Mouse (Mus musculus): ENCODE measurements around the gene Lrp5. TPM values are rescaled to one million over a fixed set of nuclear protein-coding genes. Genes with fewer than 3 reads are reported as not detected.

The Lrp5 gene
- 33.8 TPM for polyA plus RNA-seq (2012; fragmentation: generic; extraction: Trizol)
- long read RNA-seq, experiment 1 = 0 reads
- long read RNA-seq, experiment 2, partial matches to known transcripts = 2 of 3 reads
- long read RNA-seq, experiment 2, other reads (novel, unspliced or antisense) = 1 of 3 reads

DNA sequence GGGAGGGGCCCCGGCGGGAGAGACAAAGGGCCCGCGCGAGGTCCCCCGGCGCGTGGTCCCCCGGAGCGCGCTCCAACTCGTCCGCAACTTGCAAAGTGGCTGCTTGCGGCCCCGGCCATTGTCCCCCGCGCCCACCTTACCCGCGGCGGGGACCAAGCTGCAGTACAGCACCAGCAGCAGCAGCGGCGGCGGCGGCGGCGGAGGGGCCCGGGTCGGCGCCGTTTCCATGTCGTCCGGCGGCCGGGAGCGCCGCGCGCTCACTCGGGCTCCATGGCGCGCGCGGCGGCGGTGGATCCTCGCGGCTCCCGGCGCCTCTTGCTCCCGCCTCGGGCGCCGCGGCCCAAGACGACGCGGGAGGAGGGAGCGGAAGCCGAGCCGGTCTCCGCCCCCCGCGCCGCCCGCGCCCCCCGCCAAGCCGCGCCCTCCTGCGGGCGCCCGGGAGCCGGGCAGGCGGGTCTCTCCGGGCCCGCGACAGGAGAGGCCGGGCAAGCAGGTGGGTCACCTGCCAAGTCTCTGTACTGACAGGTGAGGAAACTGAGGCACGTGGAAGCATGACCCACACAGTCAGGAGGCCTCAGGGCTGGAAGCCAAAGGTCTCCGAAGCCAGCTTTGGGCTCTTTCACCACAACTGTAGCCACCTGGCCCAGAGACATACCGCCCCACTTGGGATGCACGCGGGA, at the start of gene Lrp5:
Gene Lrp5, minus strand, starts transcription at position 350 of the 680 bp plus-strand sequence.
- Histone ChIP-seq H3K36me3 (ENCODE audit: control insufficient read depth, insufficient read depth) (no peaks in the 10 kb centered on the region), H3K79me3 (ENCODE audit: low read depth) (peaks cover 30% of the 10 kb centered on the region), H3K27me3 (ENCODE audit: control insufficient read depth, insufficient read depth, insufficient read length) (no peaks in the 10 kb centered on the region), H3K79me2 (ENCODE audit: control insufficient read depth, insufficient read depth) (peaks cover 40% of the 10 kb centered on the region), H3ac (ENCODE audit: control insufficient read depth, insufficient read length, low read depth) (peak within 1 kb of the TSS; percentile 80), H3K4me3 (ENCODE audit: insufficient read depth, poor library complexity, severe bottlenecking) (peak within 1 kb of the TSS; percentile 50)
- TF ChIP-seq CTCF (IDR thresholded peaks at IDR 0.05; ENCODE audit: control insufficient read depth, insufficient read depth, insufficient read length) (no peak), MAX (IDR thresholded peaks at IDR 0.05) (no peak), MYOG (IDR thresholded peaks at IDR 0.05; ENCODE audit: control insufficient read depth, extremely low read depth, insufficient read length) (no peak), FOSL1 (IDR thresholded peaks at IDR 0.05; ENCODE audit: insufficient read depth, low read length, poor library complexity, severe bottlenecking) (no peak), MYOD1 (IDR thresholded peaks at IDR 0.05; ENCODE audit: control insufficient read depth, insufficient read length, low read depth) (no peak), USF1 (IDR thresholded peaks at IDR 0.05; ENCODE audit: low read depth) (no peak), CEBPB (IDR thresholded peaks at IDR 0.05; ENCODE audit: low read depth) (no peak)

DNA sequence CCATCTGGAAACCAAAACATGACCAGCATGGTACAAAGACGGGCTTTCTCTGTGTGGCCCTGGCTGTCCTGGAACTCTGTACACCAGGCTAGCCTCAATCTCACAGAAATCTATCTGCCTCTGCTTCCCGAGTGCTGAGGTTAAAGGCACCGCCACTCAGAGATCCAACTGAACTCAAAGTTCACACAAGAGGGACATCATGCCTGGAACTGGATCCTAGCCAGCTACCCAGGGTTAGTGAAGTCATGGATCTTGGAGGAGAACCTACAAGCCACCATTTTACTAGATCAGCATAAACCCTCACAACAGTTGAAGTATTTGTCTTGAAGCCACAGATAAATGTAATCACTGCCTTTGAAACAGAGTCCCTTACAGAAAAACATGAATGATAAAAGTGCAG, 49.6 kb upstream of the Lrp5 start:
- Histone ChIP-seq H3K27me3 (ENCODE audit: control insufficient read depth, insufficient read depth, insufficient read length) (no peaks in the 10 kb centered on the region), H3ac (ENCODE audit: control insufficient read depth, insufficient read length, low read depth) (no peak overlapping the region), H3K79me3 (ENCODE audit: low read depth) (no peaks in the 10 kb centered on the region), H3K36me3 (ENCODE audit: control insufficient read depth, insufficient read depth) (no peaks in the 10 kb centered on the region), H3K4me3 (ENCODE audit: insufficient read depth, poor library complexity, severe bottlenecking) (no peak overlapping the region), H3K79me2 (ENCODE audit: control insufficient read depth, insufficient read depth) (no peaks in the 10 kb centered on the region)
- no peak for TF ChIP-seq MYOD1 (IDR thresholded peaks at IDR 0.05; ENCODE audit: control insufficient read depth, insufficient read length, low read depth)
- no peak for TF ChIP-seq FOSL1 (IDR thresholded peaks at IDR 0.05; ENCODE audit: insufficient read depth, low read length, poor library complexity, severe bottlenecking)

DNA sequence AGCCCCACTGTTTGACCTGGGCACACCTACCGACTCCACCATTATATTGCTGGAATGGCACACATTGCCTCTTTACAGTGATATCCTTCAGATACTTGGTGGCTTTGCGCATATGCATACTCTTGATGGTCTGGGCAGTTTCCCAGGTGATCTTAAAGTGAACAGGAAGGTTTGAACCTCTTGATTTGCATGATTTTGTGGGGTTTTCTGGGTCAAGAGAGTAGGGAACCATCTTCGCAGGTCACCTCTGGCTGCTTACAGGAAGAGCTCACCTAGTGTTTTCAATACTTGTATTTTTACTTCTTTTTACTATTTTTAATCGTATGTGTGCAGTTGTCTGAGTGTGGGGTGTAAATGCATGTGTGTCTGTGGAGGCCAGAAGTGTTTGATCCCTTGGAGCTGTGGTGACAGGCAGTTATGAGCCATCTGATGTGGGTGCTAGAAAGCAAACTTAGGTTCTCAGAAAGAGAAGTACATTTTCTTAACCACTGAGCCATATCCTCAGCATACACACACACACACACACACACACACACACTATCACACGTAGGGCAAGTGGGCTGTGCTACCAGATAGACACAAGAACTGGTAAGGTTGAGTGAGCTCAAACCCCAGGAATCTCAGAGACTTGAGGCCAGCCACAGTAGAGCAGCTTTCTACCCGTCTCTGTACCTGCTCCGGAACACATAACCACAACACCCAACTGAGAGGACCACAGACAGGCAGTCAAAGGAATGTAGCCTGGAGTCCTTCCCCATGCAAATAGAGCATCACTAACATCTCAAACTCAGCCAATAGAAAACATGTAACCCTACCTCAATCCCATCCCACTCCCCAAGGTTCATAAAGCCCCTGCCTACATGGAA, 44.6 kb upstream of the Lrp5 start:
- Histone ChIP-seq H3ac (ENCODE audit: control insufficient read depth, insufficient read length, low read depth) (no peak overlapping the region), H3K27me3 (ENCODE audit: control insufficient read depth, insufficient read depth, insufficient read length) (no peaks in the 10 kb centered on the region), H3K79me2 (ENCODE audit: control insufficient read depth, insufficient read depth) (no peaks in the 10 kb centered on the region), H3K36me3 (ENCODE audit: control insufficient read depth, insufficient read depth) (no peaks in the 10 kb centered on the region), H3K4me3 (ENCODE audit: insufficient read depth, poor library complexity, severe bottlenecking) (no peak overlapping the region), H3K79me3 (ENCODE audit: low read depth) (no peaks in the 10 kb centered on the region)
- no peak for TF ChIP-seq CEBPB (IDR thresholded peaks at IDR 0.05; ENCODE audit: low read depth)
- TF ChIP-seq MAX (IDR thresholded peaks at IDR 0.05) = no peak
- no peak for TF ChIP-seq USF1 (IDR thresholded peaks at IDR 0.05; ENCODE audit: low read depth)
- no peak for TF ChIP-seq MYOG (IDR thresholded peaks at IDR 0.05; ENCODE audit: control insufficient read depth, extremely low read depth, insufficient read length)
- TF ChIP-seq MYOD1 (IDR thresholded peaks at IDR 0.05; ENCODE audit: control insufficient read depth, insufficient read length, low read depth) = no peak
- no peak for TF ChIP-seq FOSL1 (IDR thresholded peaks at IDR 0.05; ENCODE audit: insufficient read depth, low read length, poor library complexity, severe bottlenecking)
- TF ChIP-seq CTCF (IDR thresholded peaks at IDR 0.05; ENCODE audit: control insufficient read depth, insufficient read depth, insufficient read length) = no peak

DNA sequence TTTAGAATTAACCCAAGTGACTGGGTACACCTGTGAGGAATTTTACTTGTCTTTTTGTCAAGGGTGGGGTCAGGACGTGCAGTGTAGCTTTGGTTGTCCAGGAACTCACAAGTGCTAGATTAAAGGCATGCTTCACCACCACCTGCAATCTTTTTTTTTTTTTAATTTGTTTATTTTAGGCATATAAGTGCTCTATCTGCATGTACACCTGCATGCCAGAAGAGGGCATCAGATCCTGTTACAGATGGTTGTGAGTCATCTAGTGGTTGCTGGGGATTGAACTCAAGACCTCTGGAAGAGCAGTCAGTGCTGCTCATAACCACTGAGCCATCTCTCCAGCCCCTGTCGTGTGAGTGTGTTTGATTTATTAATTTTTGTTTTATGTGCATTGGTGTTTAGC, 42.5 kb upstream of the Lrp5 start:
- H3K4me3 ChIP-seq (ENCODE audit: insufficient read depth, poor library complexity, severe bottlenecking) = no peak overlapping the region
- H3K79me3 ChIP-seq (ENCODE audit: low read depth) = no peaks in the 10 kb centered on the region
- H3K27me3 ChIP-seq (ENCODE audit: control insufficient read depth, insufficient read depth, insufficient read length) = no peaks in the 10 kb centered on the region
- TF ChIP-seq CEBPB (IDR thresholded peaks at IDR 0.05; ENCODE audit: low read depth) (no peak), CTCF (IDR thresholded peaks at IDR 0.05; ENCODE audit: control insufficient read depth, insufficient read depth, insufficient read length) (no peak), USF1 (IDR thresholded peaks at IDR 0.05; ENCODE audit: low read depth) (no peak), MAX (IDR thresholded peaks at IDR 0.05) (no peak), FOSL1 (IDR thresholded peaks at IDR 0.05; ENCODE audit: insufficient read depth, low read length, poor library complexity, severe bottlenecking) (no peak), MYOD1 (IDR thresholded peaks at IDR 0.05; ENCODE audit: control insufficient read depth, insufficient read length, low read depth) (no peak), MYOG (IDR thresholded peaks at IDR 0.05; ENCODE audit: control insufficient read depth, extremely low read depth, insufficient read length) (no peak)
- no peaks in the 10 kb centered on the region for H3K79me2 ChIP-seq (ENCODE audit: control insufficient read depth, insufficient read depth)
- H3K36me3 ChIP-seq (ENCODE audit: control insufficient read depth, insufficient read depth) = no peaks in the 10 kb centered on the region
- H3ac ChIP-seq (ENCODE audit: control insufficient read depth, insufficient read length, low read depth) = no peak overlapping the region

DNA sequence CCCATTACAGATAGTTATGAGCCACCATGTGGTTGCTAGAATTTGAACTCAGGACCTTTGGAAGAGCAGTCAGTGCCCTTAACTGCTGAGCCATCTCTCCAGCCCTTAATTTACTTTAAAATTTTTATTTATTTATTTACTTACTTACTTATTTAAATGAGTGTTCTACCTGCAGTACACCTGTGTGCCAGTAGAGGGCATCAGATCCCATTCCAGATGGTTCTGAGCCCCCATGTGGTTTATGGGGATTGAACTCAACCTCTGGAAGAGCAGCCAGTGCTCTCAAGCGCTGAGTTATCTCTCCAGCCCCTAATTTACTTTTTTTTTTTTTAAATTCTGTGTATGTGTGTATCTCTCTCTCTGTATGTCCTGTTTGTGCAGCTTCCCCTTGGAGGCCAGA, 38.4 kb upstream of the Lrp5 start:
- TF ChIP-seq FOSL1 (IDR thresholded peaks at IDR 0.05; ENCODE audit: insufficient read depth, low read length, poor library complexity, severe bottlenecking) (no peak), CTCF (IDR thresholded peaks at IDR 0.05; ENCODE audit: control insufficient read depth, insufficient read depth, insufficient read length) (peak; percentile 5), MYOD1 (IDR thresholded peaks at IDR 0.05; ENCODE audit: control insufficient read depth, insufficient read length, low read depth) (no peak), MAX (IDR thresholded peaks at IDR 0.05) (no peak), MYOG (IDR thresholded peaks at IDR 0.05; ENCODE audit: control insufficient read depth, extremely low read depth, insufficient read length) (no peak)
- no peak overlapping the region for H3ac ChIP-seq (ENCODE audit: control insufficient read depth, insufficient read length, low read depth)
- no peaks in the 10 kb centered on the region for H3K27me3 ChIP-seq (ENCODE audit: control insufficient read depth, insufficient read depth, insufficient read length)
- H3K79me2 ChIP-seq (ENCODE audit: control insufficient read depth, insufficient read depth) = no peaks in the 10 kb centered on the region
- no peaks in the 10 kb centered on the region for H3K36me3 ChIP-seq (ENCODE audit: control insufficient read depth, insufficient read depth)
- no peak overlapping the region for H3K4me3 ChIP-seq (ENCODE audit: insufficient read depth, poor library complexity, severe bottlenecking)
- no peaks in the 10 kb centered on the region for H3K79me3 ChIP-seq (ENCODE audit: low read depth)
